Mouse (Mus musculus) thymus, adult 2 months (tissue): ENCODE results near the gene Slc28a3. TPM values are rescaled to one million over a fixed set of nuclear protein-coding genes. Genes with fewer than 3 reads are reported as not detected.

Experiments
- DNase-seq: peaks from one replicate; pipeline ENCODE4 v3.0.0; 2021
- H3K27ac ChIP-seq: fragments of 200-500 bp; 2 replicates; pipeline ENCODE4 v1.5.1; 2012; ENCODE audit warnings: low read length, control low read depth; ENCODE audit not compliant: control insufficient read depth, insufficient read depth
- H3K27me3 ChIP-seq: fragments of 200-500 bp; 2 replicates; pipeline ENCODE4 v1.6.1; 2012; ENCODE audit warnings: mild to moderate bottlenecking, low read length, moderate library complexity, mixed read lengths; ENCODE audit not compliant: control insufficient read depth, insufficient read depth
- H3K36me3 ChIP-seq: fragments of 200-500 bp; 2 replicates; pipeline ENCODE4 v1.6.1; 2012; ENCODE audit warnings: mild to moderate bottlenecking, low read length, moderate library complexity; ENCODE audit not compliant: control insufficient read depth, insufficient read depth
- H3K4me1 ChIP-seq: fragments of 200-500 bp; replicated peaks from 2 replicates; pipeline ENCODE4 v1.6.1; 2012; ENCODE audit warnings: low read length; ENCODE audit not compliant: control insufficient read depth, insufficient read depth
- H3K4me3 ChIP-seq: fragments of 200-500 bp; 2 replicates; pipeline ENCODE4 v1.5.1; 2012; ENCODE audit warnings: mild to moderate bottlenecking, low read length, control low read depth, moderate library complexity; ENCODE audit not compliant: control insufficient read depth, insufficient read depth
- CTCF ChIP-seq: fragments of 200-500 bp; IDR thresholded peaks from 2 replicates; pipeline ENCODE4 v1.5.1; 2012; ENCODE audit warnings: mild to moderate bottlenecking, control low read depth, low read length, moderate library complexity, borderline replicate concordance; ENCODE audit not compliant: control insufficient read depth, poor library complexity, insufficient read depth; ENCODE audit errors: extremely low read depth
- POLR2A ChIP-seq: fragments of 200-500 bp; IDR thresholded peaks from 2 replicates; pipeline ENCODE4 v1.6.1; 2012; ENCODE audit warnings: mild to moderate bottlenecking, low read length, control low read depth, moderate library complexity; ENCODE audit not compliant: control insufficient read depth, poor library complexity, insufficient read depth; ENCODE audit errors: extremely low read depth
- WGBS: fragments of 180-500 bp; shearing (Covaris S2); methylation state at CpG from one replicate; pipeline ENCODE4 v1.1.7; 2018; 5-methylcytosine and 5-hydroxymethylcytosine counted together
- polyA plus RNA-seq: library from polyadenylated mRNA; depleted of rRNA; stranded (reverse); fragments of >200 nt; gene quantifications from 2 replicates; pipeline ENCODE4 v1.2.3, GENCODE M21; 2012

Gene Slc28a3
- polyA plus RNA-seq, 1 experiment: 0.07 TPM

- 19% methylated on average over 13 of the region's 13 CpGs for WGBS
- no peak overlapping the region for H3K27ac ChIP-seq
- H3K4me1 ChIP-seq: no peaks in the 10 kb centered on the region
- peak; percentile 37 for DNase-seq
- no peaks in the 10 kb centered on the region for H3K27me3 ChIP-seq
- no peaks in the 10 kb centered on the region for H3K36me3 ChIP-seq
- 0 out of 2 replicates have a peak, but pooled peaks have one; percentile 36 for TF ChIP-seq CTCF
- no peak for TF ChIP-seq POLR2A
- H3K4me3 ChIP-seq: no peak overlapping the region
These were observed 26.8 kb upstream of the Slc28a3 start for GRCm38 (mm10) chr13:58637360-58638002.

DNA sequence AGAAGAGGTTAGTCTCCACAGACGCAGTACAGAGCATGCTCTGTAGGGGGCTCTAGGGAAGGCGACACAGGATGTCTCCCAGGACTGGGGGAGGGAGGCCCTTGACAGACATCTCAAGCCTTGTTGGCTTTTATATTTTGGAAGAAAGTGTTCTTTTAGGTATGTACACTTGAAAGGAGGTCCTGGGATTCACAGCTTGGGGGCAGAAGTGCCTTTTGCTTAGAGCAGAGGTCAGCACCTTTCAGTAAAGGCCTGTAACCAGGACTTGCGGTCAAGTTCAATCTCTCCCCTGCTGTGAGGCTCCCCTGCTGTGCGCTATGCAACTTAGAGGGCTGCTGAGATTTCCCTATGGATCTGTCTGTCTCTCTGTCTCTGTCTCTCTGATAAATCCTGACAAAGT, 23.2 kb upstream of the Slc28a3 start:
- Histone ChIP-seq H3K27me3 (no peaks in the 10 kb centered on the region), H3K4me1 (no peaks in the 10 kb centered on the region), H3K36me3 (no peaks in the 10 kb centered on the region), H3K27ac (no peak overlapping the region), H3K4me3 (no peak overlapping the region)
- DNase-seq: peak; percentile 4
- no peak for TF ChIP-seq CTCF
- no peak for TF ChIP-seq POLR2A
- WGBS: 62% methylated on average over 4 of the region's 4 CpGs

DNA sequence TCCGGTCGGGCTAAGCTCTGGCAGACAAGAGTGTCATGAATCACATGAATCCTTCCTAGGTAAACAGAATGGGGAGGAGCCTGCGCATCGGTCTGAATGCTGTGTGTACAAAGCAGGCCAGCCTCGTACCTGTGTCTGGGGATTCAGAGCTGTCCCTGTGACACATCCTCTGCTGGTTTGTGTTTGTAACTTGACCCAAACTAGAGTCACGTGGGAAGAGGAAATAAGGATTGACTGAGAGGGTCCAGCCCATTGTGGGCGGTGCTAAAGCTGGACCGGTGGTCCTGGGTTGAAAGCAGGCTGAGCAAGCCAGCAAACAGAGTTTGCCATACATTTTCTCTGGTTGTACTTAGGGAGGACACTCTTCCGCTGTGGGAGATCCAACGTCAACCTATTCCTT, 20.1 kb upstream of the Slc28a3 start:
- Histone ChIP-seq H3K27me3 (no peaks in the 10 kb centered on the region), H3K36me3 (no peaks in the 10 kb centered on the region), H3K4me1 (no peaks in the 10 kb centered on the region), H3K27ac (no peak overlapping the region), H3K4me3 (no peak overlapping the region)
- 74% methylated on average over 10 of the region's 10 CpGs for WGBS
- DNase-seq: no peak
- no peak for TF ChIP-seq POLR2A

DNA sequence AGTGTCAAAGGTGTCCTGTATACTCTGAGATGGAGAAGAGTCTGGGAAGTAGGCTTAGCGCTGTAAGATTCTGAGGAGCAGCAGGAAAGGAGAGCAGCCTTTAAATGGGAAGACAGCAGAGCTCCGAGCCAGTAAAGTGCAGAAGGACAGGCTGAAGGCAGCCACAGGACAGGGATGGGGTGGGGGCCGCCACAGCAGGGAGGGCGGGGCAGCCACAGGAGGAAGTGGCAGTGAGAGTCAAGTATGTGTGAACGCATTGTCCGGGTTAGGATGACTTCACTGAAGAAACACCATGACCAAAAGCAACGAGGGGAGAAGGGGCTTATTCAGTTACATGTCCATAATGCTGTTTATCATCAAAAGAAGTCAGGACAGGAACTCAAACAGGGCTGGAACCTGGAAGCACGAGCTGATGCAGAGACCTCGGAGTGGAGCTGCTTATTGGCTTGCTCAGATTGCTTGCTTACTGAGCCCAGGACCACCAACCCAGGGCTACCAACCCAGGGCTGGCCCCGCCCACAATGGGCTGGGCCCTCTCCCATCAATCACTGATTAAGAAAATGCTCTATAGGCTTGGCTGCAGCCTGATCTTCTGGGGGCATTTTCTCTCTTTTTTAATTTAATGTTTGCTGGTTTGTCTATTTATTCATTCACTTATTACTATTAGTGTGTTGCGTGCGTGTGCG, 18.8 kb upstream of the Slc28a3 start:
- 29% methylated on average over 13 of the region's 13 CpGs for WGBS
- Histone ChIP-seq H3K4me3 (no peak overlapping the region), H3K27me3 (no peaks in the 10 kb centered on the region), H3K36me3 (no peaks in the 10 kb centered on the region), H3K4me1 (no peaks in the 10 kb centered on the region), H3K27ac (no peak overlapping the region)
- TF ChIP-seq CTCF (no peak), POLR2A (no peak)
- no peak for DNase-seq

GRCm38 (mm10) chr13:58622647-58623046, 12.0 kb upstream of the Slc28a3 start:
- no peak for TF ChIP-seq POLR2A
- no peak for TF ChIP-seq CTCF
- whole genome bisulfite sequencing: 27% methylated on average over 8 of the region's 8 CpGs
- DNase-seq: no peak
- Histone ChIP-seq H3K4me3 (no peak overlapping the region), H3K4me1 (no peaks in the 10 kb centered on the region), H3K27me3 (no peaks in the 10 kb centered on the region), H3K27ac (no peak overlapping the region), H3K36me3 (no peaks in the 10 kb centered on the region)

- WGBS: 73% methylated on average over 5 of the region's 5 CpGs
- no peak for DNase-seq
- Histone ChIP-seq H3K27me3 (no peaks in the 10 kb centered on the region), H3K4me3 (no peak overlapping the region), H3K4me1 (no peaks in the 10 kb centered on the region), H3K36me3 (no peaks in the 10 kb centered on the region), H3K27ac (no peak overlapping the region)
- TF ChIP-seq CTCF: no peak
- no peak for TF ChIP-seq POLR2A
These were observed 8.6 kb upstream of the Slc28a3 start for GRCm38 (mm10) chr13:58619301-58619700.
